Mouse (Mus musculus): ENCODE results near the gene Llgl2. TPM values are rescaled to one million over a fixed set of nuclear protein-coding genes. Genes with fewer than 3 reads are reported as not detected.
A peak's percentile ranks its signal among the peaks of the same experiment; 100 is the strongest.

Llgl2 gene
- polyA plus RNA-seq, 1 experiment from 2014 or later, result 11.2 TPM

- Histone ChIP-seq H3K27ac (peak overlapping the region; percentile 26; the same call in 1 of the 2 replicates), H3K4me1 (peaks cover 36% of the 10 kb centered on the region)
Measured at GRCm38 (mm10) chr11:115898886-115899285, 75.0 kb downstream of the Llgl2 start.

GRCm38 (mm10) chr11:115899486-115900266, 75.8 kb downstream of the Llgl2 start, which contains the start of gene Smim5:
Gene Smim5, plus strand, starts transcription at chr11:115899966.
- WGBS, result 34% methylated on average over 16 of the region's 16 CpGs
- DNase-seq (ENCODE audit: low spot score), result peak; percentile 64
- peaks cover 45% of the 10 kb centered on the region for H3K36me3 ChIP-seq
- peak within 1 kb of the TSS; percentile 8; the same call in 1 of the 2 replicates for H3K4me3 ChIP-seq
- peak within 1 kb of the TSS; percentile 69 for H3K27ac ChIP-seq
- no peaks in the 10 kb centered on the region for H3K27me3 ChIP-seq (ENCODE audit: low read depth, poor library complexity, severe bottlenecking)
- peaks cover 37% of the 10 kb centered on the region for H3K4me1 ChIP-seq
- no peaks in the 10 kb centered on the region for H3K9me3 ChIP-seq (replicated peaks)

More at GRCm38 (mm10) chr11:115898886-115899285, 75.0 kb downstream of the Llgl2 start:
- no peaks in the 10 kb centered on the region for H3K27me3 ChIP-seq (ENCODE audit: low read depth, poor library complexity, severe bottlenecking)
- no peak overlapping the region for H3K4me3 ChIP-seq
- DNase-seq (ENCODE audit: low spot score), result peak; percentile 50
- 24% methylated on average over 4 of the region's 4 CpGs for WGBS
- H3K9me3 ChIP-seq (replicated peaks), result no peaks in the 10 kb centered on the region
- peaks cover 47% of the 10 kb centered on the region for H3K36me3 ChIP-seq

- no peak for DNase-seq (ENCODE audit: low spot score)
- H3K27me3 ChIP-seq (ENCODE audit: low read depth, poor library complexity, severe bottlenecking), result no peaks in the 10 kb centered on the region
- 84% methylated on average over 8 of the region's 8 CpGs for WGBS
- H3K9me3 ChIP-seq (replicated peaks), result no peaks in the 10 kb centered on the region
- peaks cover 37% of the 10 kb centered on the region for H3K4me1 ChIP-seq
- H3K36me3 ChIP-seq, result peaks cover 42% of the 10 kb centered on the region
- peak overlapping the region; percentile 8; the same call in 1 of the 2 replicates for H3K4me3 ChIP-seq
- H3K27ac ChIP-seq, result peak overlapping the region; percentile 61; the same call in 1 of the 2 replicates
Measured at GRCm38 (mm10) chr11:115900561-115901337, 76.9 kb downstream of the Llgl2 start.

- no peak for DNase-seq (ENCODE audit: low spot score)
- WGBS, result 84% methylated on average over 9 of the region's 9 CpGs
- Histone ChIP-seq H3K27me3 (ENCODE audit: low read depth, poor library complexity, severe bottlenecking) (no peaks in the 10 kb centered on the region), H3K27ac (0 out of 2 replicates have a peak overlapping the region, but pooled peaks have one; percentile 61), H3K4me3 (no peak overlapping the region), H3K36me3 (peaks cover 34% of the 10 kb centered on the region), H3K9me3 (replicated peaks) (no peaks in the 10 kb centered on the region), H3K4me1 (peaks cover 37% of the 10 kb centered on the region)
Measured at GRCm38 (mm10) chr11:115901338-115902161, 77.7 kb downstream of the Llgl2 start.

- Histone ChIP-seq H3K27me3 (ENCODE audit: low read depth, poor library complexity, severe bottlenecking) (no peaks in the 10 kb centered on the region), H3K27ac (peak overlapping the region; percentile 31; the same call in 1 of the 2 replicates), H3K4me3 (no peak overlapping the region), H3K9me3 (replicated peaks) (no peaks in the 10 kb centered on the region), H3K36me3 (peaks cover 30% of the 10 kb centered on the region), H3K4me1 (peaks cover 37% of the 10 kb centered on the region)
- WGBS, result 90% methylated on average over 5 of the region's 5 CpGs
- no peak for DNase-seq (ENCODE audit: low spot score)
Measured at GRCm38 (mm10) chr11:115902177-115902576, 78.3 kb downstream of the Llgl2 start.

GRCm38 (mm10) chr11:115902831-115903230, 79.0 kb downstream of the Llgl2 start:
- Histone ChIP-seq H3K36me3 (peaks cover 28% of the 10 kb centered on the region; the same call in 1 of the 2 replicates), H3K4me1 (peaks cover 37% of the 10 kb centered on the region), H3K9me3 (replicated peaks) (no peaks in the 10 kb centered on the region), H3K27ac (peak overlapping the region; percentile 31; the same call in 1 of the 2 replicates), H3K27me3 (ENCODE audit: low read depth, poor library complexity, severe bottlenecking) (no peaks in the 10 kb centered on the region), H3K4me3 (no peak overlapping the region)
- no peak for DNase-seq (ENCODE audit: low spot score)
- 79% methylated on average over 1 of the region's 1 CpGs for WGBS

- H3K9me3 ChIP-seq (replicated peaks), result no peaks in the 10 kb centered on the region
- H3K27me3 ChIP-seq (ENCODE audit: low read depth, poor library complexity, severe bottlenecking), result no peaks in the 10 kb centered on the region
- H3K36me3 ChIP-seq, result peaks cover 35% of the 10 kb centered on the region
- H3K4me3 ChIP-seq, result no peak overlapping the region
- peak overlapping the region; percentile 31 for H3K27ac ChIP-seq
- 72% methylated on average over 11 of the region's 11 CpGs for WGBS
- DNase-seq (ENCODE audit: low spot score), result no peak
- peaks cover 32% of the 10 kb centered on the region for H3K4me1 ChIP-seq
Measured at GRCm38 (mm10) chr11:115903384-115904230, 79.8 kb downstream of the Llgl2 start.

DNA sequence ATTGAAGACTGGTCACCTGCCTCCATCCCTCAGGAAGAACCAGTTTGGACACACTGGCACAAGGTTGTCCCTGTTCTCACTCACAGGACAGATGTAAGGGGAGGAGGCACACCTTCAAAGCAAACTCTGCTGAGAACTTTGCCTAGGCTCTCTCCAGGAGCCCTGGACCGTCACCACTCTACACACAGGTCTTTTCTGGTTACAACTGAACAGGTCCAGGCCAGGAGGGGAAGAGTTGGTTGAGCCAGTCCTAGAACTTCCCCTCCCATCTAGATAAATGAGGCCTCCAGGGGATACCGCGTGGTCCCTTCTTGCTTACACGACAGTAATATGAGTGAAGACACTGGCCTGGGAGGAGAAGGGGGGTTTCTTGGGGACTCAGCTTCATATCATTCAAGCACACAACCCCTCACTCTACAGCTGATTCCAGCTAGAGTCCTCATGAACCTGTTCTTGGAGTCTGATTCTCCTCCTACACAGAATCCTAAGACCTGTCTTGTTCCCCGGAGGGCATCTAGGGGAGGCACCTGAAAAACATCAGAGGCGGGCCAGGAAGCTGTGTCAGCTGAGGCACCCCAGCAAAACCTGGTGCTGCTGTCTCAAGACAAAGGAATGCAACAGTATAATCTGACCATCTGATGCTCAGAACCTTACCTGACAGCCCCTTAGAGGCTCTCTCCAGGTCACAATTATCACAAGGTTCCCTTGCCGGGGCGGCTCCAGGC, 80.5 kb downstream of the Llgl2 start:
- Histone ChIP-seq H3K27me3 (ENCODE audit: low read depth, poor library complexity, severe bottlenecking) (no peaks in the 10 kb centered on the region), H3K4me1 (peaks cover 24% of the 10 kb centered on the region), H3K4me3 (no peak overlapping the region), H3K9me3 (replicated peaks) (no peaks in the 10 kb centered on the region), H3K36me3 (peaks cover 36% of the 10 kb centered on the region), H3K27ac (peak overlapping the region; percentile 66; the same call in 1 of the 2 replicates)
- no peak for DNase-seq (ENCODE audit: low spot score)
- WGBS, result 82% methylated on average over 8 of the region's 8 CpGs

Small RNA genes within 50 kb of the gene (microRNA-seq; reads per million reads assigned to microRNA genes)
- gene Mir5621, result not detected

Other genes with a start within 250 kb of the Llgl2 start
- 108 and 120 TPM in 2 replicates for gene Mrps7, start 220.1 kb upstream of the Llgl2 start, polyA plus RNA-seq (2016; fragmentation: Nextera tagmentation; extraction: Ambion mirVana)
- 30.8 and 34.9 TPM in 2 replicates for gene Gga3, start 220.0 kb upstream of the Llgl2 start, polyA plus RNA-seq (2016; fragmentation: Nextera tagmentation; extraction: Ambion mirVana)
- 16.2 and 18.2 TPM in 2 replicates for gene Mif4gd, start 211.1 kb upstream of the Llgl2 start, polyA plus RNA-seq (2016; fragmentation: Nextera tagmentation; extraction: Ambion mirVana)
- gene Slc25a19, start 195.8 kb upstream of the Llgl2 start, polyA plus RNA-seq (2016; fragmentation: Nextera tagmentation; extraction: Ambion mirVana), result 27.2 and 27.8 TPM in 2 replicates
- 77.2 and 87.8 TPM in 2 replicates for gene Grb2, start 115.5 kb upstream of the Llgl2 start, polyA plus RNA-seq (2016; fragmentation: Nextera tagmentation; extraction: Ambion mirVana)
- 30.6 and 37.7 TPM in 2 replicates for gene Tmem94, start 58.6 kb upstream of the Llgl2 start, polyA plus RNA-seq (2016; fragmentation: Nextera tagmentation; extraction: Ambion mirVana)
- 18.1 and 18.9 TPM in 2 replicates for gene Caskin2, start 10.4 kb upstream of the Llgl2 start, polyA plus RNA-seq (2016; fragmentation: Nextera tagmentation; extraction: Ambion mirVana)
- gene Tsen54, start 9.3 kb upstream of the Llgl2 start, polyA plus RNA-seq (2016; fragmentation: Nextera tagmentation; extraction: Ambion mirVana), result 42.5 and 48.8 TPM in 2 replicates
- gene Myo15b, start 34.4 kb downstream of the Llgl2 start, polyA plus RNA-seq (2016; fragmentation: Nextera tagmentation; extraction: Ambion mirVana), result 0.05 and 0.18 TPM in 2 replicates
- 1.7 and 2.0 TPM in 2 replicates for gene Smim5, start 75.9 kb downstream of the Llgl2 start, polyA plus RNA-seq (2016; fragmentation: Nextera tagmentation; extraction: Ambion mirVana)
- 1.0 and 1.1 TPM in 2 replicates for gene Smim6, start 88.0 kb downstream of the Llgl2 start, polyA plus RNA-seq (2016; fragmentation: Nextera tagmentation; extraction: Ambion mirVana)
- gene Sap30bp, start 109.2 kb downstream of the Llgl2 start, polyA plus RNA-seq (2016; fragmentation: Nextera tagmentation; extraction: Ambion mirVana), result 47.9 and 52.2 TPM in 2 replicates
- 30.4 and 34.6 TPM in 2 replicates for gene Recql5, start 109.4 kb downstream of the Llgl2 start, polyA plus RNA-seq (2016; fragmentation: Nextera tagmentation; extraction: Ambion mirVana)
- gene Itgb4, start 150.7 kb downstream of the Llgl2 start, polyA plus RNA-seq (2016; fragmentation: Nextera tagmentation; extraction: Ambion mirVana), result 0.90 and 1.6 TPM in 2 replicates
- gene Galk1, start 188.7 kb downstream of the Llgl2 start, polyA plus RNA-seq (2016; fragmentation: Nextera tagmentation; extraction: Ambion mirVana), result 243 and 283 TPM in 2 replicates
- gene H3f3b, start 203.9 kb downstream of the Llgl2 start, polyA plus RNA-seq (2016; fragmentation: Nextera tagmentation; extraction: Ambion mirVana), result 1,754 and 1,985 TPM in 2 replicates
- 46.1 and 53.2 TPM in 2 replicates for gene Unk, start 206.3 kb downstream of the Llgl2 start, polyA plus RNA-seq (2016; fragmentation: Nextera tagmentation; extraction: Ambion mirVana)